Mouse (Mus musculus): Measurements from ENCODE around the gene Olfr173. TPM values are rescaled to one million over a fixed set of nuclear protein-coding genes. Genes with fewer than 3 reads are reported as not detected.

Olfr173 gene
- not detected in 2 replicates for polyA plus RNA-seq (2016; fragmentation: Nextera tagmentation; extraction: Ambion mirVana)

GRCm38 (mm10) chr16:58800168-58800567, at the start of gene Olfr173:
Gene Olfr173, minus strand, starts transcription at chr16:58800268.
- Histone ChIP-seq H3K4me1 (no peaks in the 10 kb centered on the region), H3K36me3 (replicated peaks) (no peaks in the 10 kb centered on the region), H3K4me3 (no peak within 1 kb of the TSS), H3K27ac (no peak within 1 kb of the TSS), H3K9me3 (no peaks in the 10 kb centered on the region), H3K27me3 (ENCODE audit: poor library complexity, severe bottlenecking) (no peaks in the 10 kb centered on the region)
- DNase-seq (ENCODE audit: extremely low spot score, low spot score), result no peak
- WGBS, result 83% methylated on average over 2 of the region's 2 CpGs

GRCm38 (mm10) chr16:58826732-58827319, 26.8 kb upstream of the Olfr173 start, which contains the start of gene Olfr175-ps1:
Gene Olfr175-ps1, minus strand, starts transcription at chr16:58826782.
- no peaks in the 10 kb centered on the region for H3K4me1 ChIP-seq
- H3K36me3 ChIP-seq (replicated peaks), result no peaks in the 10 kb centered on the region
- no peaks in the 10 kb centered on the region for H3K27me3 ChIP-seq (ENCODE audit: poor library complexity, severe bottlenecking)
- no peak within 1 kb of the TSS for H3K4me3 ChIP-seq
- no peak for DNase-seq (ENCODE audit: extremely low spot score, low spot score)
- no peaks in the 10 kb centered on the region for H3K9me3 ChIP-seq
- no peak within 1 kb of the TSS for H3K27ac ChIP-seq
- WGBS, result 94% methylated on average over 1 of the region's 1 CpGs

GRCm38 (mm10) chr16:58763076-58763475, 37.0 kb downstream of the Olfr173 start, which contains the start of gene Olfr172:
Gene Olfr172, minus strand, starts transcription at chr16:58763176.
- H3K27ac ChIP-seq, result no peak within 1 kb of the TSS
- H3K9me3 ChIP-seq, result peaks cover 4% of the 10 kb centered on the region; the same call in 1 of the 2 replicates
- H3K27me3 ChIP-seq (ENCODE audit: poor library complexity, severe bottlenecking), result no peaks in the 10 kb centered on the region
- H3K4me1 ChIP-seq, result no peaks in the 10 kb centered on the region
- H3K4me3 ChIP-seq, result no peak within 1 kb of the TSS
- H3K36me3 ChIP-seq (replicated peaks), result no peaks in the 10 kb centered on the region
- DNase-seq (ENCODE audit: extremely low spot score, low spot score), result no peak
- WGBS, result 88% methylated on average over 1 of the region's 1 CpGs

- DNase-seq (ENCODE audit: extremely low spot score, low spot score), result no peak
- Histone ChIP-seq H3K9me3 (no peaks in the 10 kb centered on the region), H3K27ac (no peak overlapping the region), H3K4me3 (no peak overlapping the region), H3K36me3 (replicated peaks) (no peaks in the 10 kb centered on the region), H3K27me3 (ENCODE audit: poor library complexity, severe bottlenecking) (no peaks in the 10 kb centered on the region), H3K4me1 (no peaks in the 10 kb centered on the region)
Measured at GRCm38 (mm10) chr16:58756191-58756590, 43.9 kb downstream of the Olfr173 start.

GRCm38 (mm10) chr16:58751314-58751713, 48.8 kb downstream of the Olfr173 start:
- no peak for DNase-seq (ENCODE audit: extremely low spot score, low spot score)
- Histone ChIP-seq H3K27me3 (ENCODE audit: poor library complexity, severe bottlenecking) (no peaks in the 10 kb centered on the region), H3K4me3 (no peak overlapping the region), H3K4me1 (no peaks in the 10 kb centered on the region), H3K9me3 (no peaks in the 10 kb centered on the region), H3K27ac (no peak overlapping the region), H3K36me3 (replicated peaks) (no peaks in the 10 kb centered on the region)
- 42% methylated on average over 1 of the region's 1 CpGs for WGBS

GRCm38 (mm10) chr16:58746715-58747114, 53.4 kb downstream of the Olfr173 start:
- DNase-seq (ENCODE audit: extremely low spot score, low spot score), result no peak
- Histone ChIP-seq H3K4me1 (no peaks in the 10 kb centered on the region), H3K4me3 (no peak overlapping the region), H3K9me3 (no peaks in the 10 kb centered on the region), H3K27ac (no peak overlapping the region), H3K36me3 (replicated peaks) (no peaks in the 10 kb centered on the region), H3K27me3 (ENCODE audit: poor library complexity, severe bottlenecking) (no peaks in the 10 kb centered on the region)
- 74% methylated on average over 4 of the region's 4 CpGs for WGBS

Small RNA genes within 50 kb of the gene (microRNA-seq; reads per million reads assigned to microRNA genes)
- gene Gm27564, result not detected

Other genes with a start within 250 kb of the Olfr173 start
- gene Gm813, start 183.3 kb downstream of the Olfr173 start, polyA plus RNA-seq (2016; fragmentation: Nextera tagmentation; extraction: Ambion mirVana), result not detected in 2 replicates
- not detected in 2 replicates for gene E330017A01Rik, start 161.5 kb downstream of the Olfr173 start, polyA plus RNA-seq (2016; fragmentation: Nextera tagmentation; extraction: Ambion mirVana)
- gene Cpox, start 130.0 kb downstream of the Olfr173 start, polyA plus RNA-seq (2016; fragmentation: Nextera tagmentation; extraction: Ambion mirVana), result 25.6 and 30.4 TPM in 2 replicates
- gene Gpr15, start 81.2 kb downstream of the Olfr173 start, polyA plus RNA-seq (2016; fragmentation: Nextera tagmentation; extraction: Ambion mirVana), result not detected in 2 replicates
- 91.0 and 106 TPM in 2 replicates for gene Cldnd1, start 72.4 kb downstream of the Olfr173 start, polyA plus RNA-seq (2016; fragmentation: Nextera tagmentation; extraction: Ambion mirVana)
- gene Olfr172, start 37.1 kb downstream of the Olfr173 start, polyA plus RNA-seq (2016; fragmentation: Nextera tagmentation; extraction: Ambion mirVana), result not detected in 2 replicates
- not detected in 2 replicates for gene Olfr175-ps1, start 26.5 kb upstream of the Olfr173 start, polyA plus RNA-seq (2016; fragmentation: Nextera tagmentation; extraction: Ambion mirVana)
- gene Olfr177, start 74.5 kb upstream of the Olfr173 start, polyA plus RNA-seq (2016; fragmentation: Nextera tagmentation; extraction: Ambion mirVana), result not detected in 2 replicates
- not detected in 2 replicates for gene Olfr178, start 91.8 kb upstream of the Olfr173 start, polyA plus RNA-seq (2016; fragmentation: Nextera tagmentation; extraction: Ambion mirVana)
- not detected in 2 replicates for gene Olfr181, start 128.5 kb upstream of the Olfr173 start, polyA plus RNA-seq (2016; fragmentation: Nextera tagmentation; extraction: Ambion mirVana)
- not detected in 2 replicates for gene Olfr180, start 129.1 kb upstream of the Olfr173 start, polyA plus RNA-seq (2016; fragmentation: Nextera tagmentation; extraction: Ambion mirVana)
- gene Olfr183, start 195.1 kb upstream of the Olfr173 start, polyA plus RNA-seq (2016; fragmentation: Nextera tagmentation; extraction: Ambion mirVana), result not detected in 2 replicates
- not detected in 2 replicates for gene Olfr186, start 230.0 kb upstream of the Olfr173 start, polyA plus RNA-seq (2016; fragmentation: Nextera tagmentation; extraction: Ambion mirVana)
- gene Olfr187, start 239.5 kb upstream of the Olfr173 start, polyA plus RNA-seq (2016; fragmentation: Nextera tagmentation; extraction: Ambion mirVana), result not detected in 2 replicates